Mouse (Mus musculus) kidney, embryonic 14.5 days (tissue): ENCODE measurements around the gene Cog3. TPM values are rescaled to one million over a fixed set of nuclear protein-coding genes. Genes with fewer than 3 reads are reported as not detected.

Experiments used
- ATAC-seq: fragments of 200-750 bp; cut with Nextera tagmentation; 2 replicates; pipeline ENCODE4 v1.8.0; 2017; ENCODE audit warnings: moderate number of reproducible peaks, mild to moderate bottlenecking, moderate TSS enrichment, moderate library complexity; ENCODE audit not compliant: low FRiP score, low TSS enrichment
- H3K27ac ChIP-seq: fragments of 300-500 bp; sonication (generic); 2 replicates; pipeline ENCODE4 v1.5.1; 2014; ENCODE audit warnings: low read depth, mild to moderate bottlenecking, low read length, moderate library complexity, mixed read lengths
- H3K27me3 ChIP-seq: fragments of 300-500 bp; sonication (generic); 2 replicates; pipeline ENCODE4 v1.6.1; 2014; ENCODE audit warnings: mild to moderate bottlenecking, low read length; ENCODE audit not compliant: control insufficient read depth, insufficient read depth
- H3K36me3 ChIP-seq: fragments of 300-500 bp; sonication (generic); 2 replicates; pipeline ENCODE4 v1.6.1; 2014; ENCODE audit warnings: low read length, mixed read lengths; ENCODE audit not compliant: control insufficient read depth, insufficient read depth
- H3K4me1 ChIP-seq: fragments of 300-500 bp; sonication (generic); 2 replicates; pipeline ENCODE4 v1.6.1; 2014; ENCODE audit warnings: low read length, mixed read lengths; ENCODE audit not compliant: control insufficient read depth, insufficient read depth
- H3K4me2 ChIP-seq: fragments of 300-500 bp; sonication (generic); replicated peaks from 2 replicates; pipeline ENCODE4 v1.6.1; 2014; ENCODE audit warnings: low read depth, mild to moderate bottlenecking, low read length
- H3K4me3 ChIP-seq: fragments of 300-500 bp; sonication (generic); 2 replicates; pipeline ENCODE4 v1.5.1; 2014; ENCODE audit warnings: mild to moderate bottlenecking, low read length
- H3K9ac ChIP-seq: fragments of 300-500 bp; sonication (generic); 2 replicates; pipeline ENCODE4 v1.6.1; 2014; ENCODE audit warnings: low read depth, mild to moderate bottlenecking, low read length, moderate library complexity
- H3K9me3 ChIP-seq: fragments of 300-500 bp; sonication (generic); 2 replicates; pipeline ENCODE4 v1.6.1; 2016; ENCODE audit warnings: low read length; ENCODE audit not compliant: control insufficient read depth
- WGBS: fragments of 180-500 bp; shearing (Covaris S2); extraction: QIAGEN DNeasy Blood & Tissue Kit; methylation state at CpG from one replicate; pipeline ENCODE4 v1.1.7; 2014; 5-methylcytosine and 5-hydroxymethylcytosine counted together
- polyA plus RNA-seq: library from polyadenylated mRNA; unstranded; fragments of >200 nt; fragmentation: Nextera tagmentation; extraction: Ambion mirVana; gene quantifications from 2 replicates; pipeline ENCODE4 v1.2.1, GENCODE M21; 2014

The Cog3 gene
- polyA plus RNA-seq, 1 experiment from 2014 or later: 24.9 TPM

DNA sequence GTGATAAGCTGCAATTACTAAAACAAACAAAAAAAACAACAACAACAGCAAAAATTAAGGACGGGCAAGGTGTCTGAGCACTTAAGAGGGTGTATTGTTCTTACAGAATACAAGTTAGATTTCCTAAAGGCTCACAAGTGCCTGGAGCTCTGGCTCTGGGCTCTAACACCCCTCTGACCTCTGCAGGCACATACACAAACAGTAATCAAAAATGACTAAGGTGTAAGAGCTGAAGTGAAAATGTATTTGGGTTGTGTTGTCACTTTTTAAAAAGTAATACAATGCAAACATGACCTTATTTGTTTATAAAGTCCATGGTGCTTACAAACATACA, 13.9 kb upstream of the Cog3 start:
- no peaks in the 10 kb centered on the region for H3K27me3 ChIP-seq
- no peak overlapping the region for H3K4me3 ChIP-seq
- H3K36me3 ChIP-seq: peaks cover 13% of the 10 kb centered on the region; the same call in 1 of the 2 replicates
- ATAC-seq: no peak; the same call in 1 of the 2 replicates
- H3K27ac ChIP-seq: no peak overlapping the region
- no peak overlapping the region for H3K4me2 ChIP-seq
- 11% methylated on average over 1 of the region's 1 CpGs for WGBS
- no peak overlapping the region for H3K9ac ChIP-seq
- H3K4me1 ChIP-seq: 0 out of 2 replicates have a peak, but pooled peaks cover 5% of the 10 kb centered on the region
- no peaks in the 10 kb centered on the region for H3K9me3 ChIP-seq

DNA sequence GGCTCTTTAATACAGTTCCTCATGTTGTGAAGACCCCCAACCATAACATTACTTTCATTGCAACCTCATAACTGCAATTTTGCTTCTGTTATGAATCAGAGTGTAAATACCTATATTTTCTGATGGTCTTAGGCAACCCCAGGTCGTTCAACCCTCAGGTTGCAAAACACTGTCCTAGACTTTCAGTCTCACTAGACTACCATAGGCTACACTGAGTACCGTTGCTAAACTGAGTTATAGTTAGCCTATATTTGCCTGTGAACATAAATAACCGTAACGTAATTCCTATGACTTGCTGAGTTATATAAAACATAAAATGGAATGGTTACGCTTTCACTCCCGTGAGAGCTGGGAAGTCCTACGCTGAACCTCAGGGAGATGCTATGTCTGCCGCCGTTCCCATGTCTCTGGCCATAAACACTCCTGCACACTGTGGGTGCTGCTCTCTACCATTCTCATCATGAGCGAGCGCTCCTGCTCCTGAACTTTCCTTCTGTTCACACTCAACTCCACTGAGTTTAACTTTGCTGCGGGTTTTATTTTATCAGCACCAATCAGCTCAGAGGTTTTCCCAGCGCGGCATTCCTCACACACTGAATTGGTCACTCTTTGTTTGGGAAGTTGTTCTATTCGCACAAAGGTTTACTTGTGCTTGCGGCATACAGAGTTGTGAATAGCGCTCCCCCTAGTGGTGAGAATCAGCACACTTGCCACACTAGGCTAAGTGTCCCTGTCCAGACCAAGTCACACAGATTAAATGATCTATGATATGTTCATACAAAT, 13.4 kb upstream of the Cog3 start:
- Histone ChIP-seq H3K27me3 (no peaks in the 10 kb centered on the region), H3K36me3 (peaks cover 13% of the 10 kb centered on the region; the same call in 1 of the 2 replicates), H3K9ac (peak overlapping the region; percentile 25; the same call in 1 of the 2 replicates), H3K27ac (no peak overlapping the region), H3K9me3 (no peaks in the 10 kb centered on the region), H3K4me3 (no peak overlapping the region), H3K4me2 (peak overlapping the region; percentile 22), H3K4me1 (0 out of 2 replicates have a peak, but pooled peaks cover 2% of the 10 kb centered on the region)
- WGBS: 51% methylated on average over 17 of the region's 17 CpGs
- peak; percentile 86 for ATAC-seq

DNA sequence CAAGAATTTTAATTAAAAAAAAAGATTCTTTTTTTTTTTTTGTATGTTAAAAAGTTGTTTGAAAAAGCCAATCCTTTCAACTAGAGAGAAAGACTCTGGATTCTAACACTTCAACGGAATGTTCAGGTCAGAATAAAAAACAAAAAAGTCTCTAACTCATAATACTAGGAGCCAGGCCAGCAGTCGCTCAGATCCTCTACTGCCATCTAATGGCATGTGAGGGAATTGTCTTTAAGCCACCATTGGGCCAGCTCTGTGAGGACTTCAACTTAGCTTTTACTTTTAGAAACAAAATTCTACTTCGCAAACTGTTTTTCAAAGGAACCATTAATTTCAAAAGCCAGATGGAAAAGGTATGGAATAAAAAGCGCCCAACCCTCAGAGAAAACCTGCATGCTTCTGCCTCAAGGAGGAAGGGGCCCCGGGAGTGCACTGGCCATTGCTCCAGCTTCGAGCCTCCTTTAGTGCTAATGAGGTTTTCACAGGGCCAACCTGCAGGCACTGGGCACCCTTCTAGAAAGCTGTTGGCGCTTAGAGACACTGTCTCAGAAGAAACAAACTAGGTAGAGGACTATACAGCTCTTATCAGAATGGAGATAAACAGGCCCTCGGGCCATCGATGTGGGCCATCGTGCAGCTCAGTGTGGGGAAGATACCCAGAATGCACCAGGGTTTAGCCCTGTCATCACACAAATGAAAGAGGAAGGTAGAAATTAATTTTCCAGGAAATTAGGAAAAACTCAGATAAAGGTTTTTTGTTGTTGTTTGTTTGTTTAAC, 6.9 kb upstream of the Cog3 start:
- no peak overlapping the region for H3K4me3 ChIP-seq
- no peaks in the 10 kb centered on the region for H3K27me3 ChIP-seq
- H3K36me3 ChIP-seq: peaks cover 3% of the 10 kb centered on the region; the same call in 1 of the 2 replicates
- peak; percentile 20; the same call in 1 of the 2 replicates for ATAC-seq
- 61% methylated on average over 10 of the region's 10 CpGs for WGBS
- H3K27ac ChIP-seq: no peak overlapping the region
- no peaks in the 10 kb centered on the region for H3K4me1 ChIP-seq
- H3K9me3 ChIP-seq: no peaks in the 10 kb centered on the region
- no peak overlapping the region for H3K4me2 ChIP-seq
- H3K9ac ChIP-seq: no peak overlapping the region

- no peak overlapping the region for H3K9ac ChIP-seq
- H3K4me2 ChIP-seq: no peak overlapping the region
- no peak overlapping the region for H3K27ac ChIP-seq
- peaks cover under 1% of the 10 kb centered on the region; the same call in 1 of the 2 replicates for H3K4me1 ChIP-seq
- no peaks in the 10 kb centered on the region for H3K27me3 ChIP-seq
- WGBS: 76% methylated on average over 7 of the region's 7 CpGs
- H3K4me3 ChIP-seq: no peak overlapping the region
- no peaks in the 10 kb centered on the region for H3K9me3 ChIP-seq
- ATAC-seq: no peak
- no peaks in the 10 kb centered on the region for H3K36me3 ChIP-seq
These were observed 4.1 kb upstream of the Cog3 start for GRCm38 (mm10) chr14:75758401-75758800.

DNA sequence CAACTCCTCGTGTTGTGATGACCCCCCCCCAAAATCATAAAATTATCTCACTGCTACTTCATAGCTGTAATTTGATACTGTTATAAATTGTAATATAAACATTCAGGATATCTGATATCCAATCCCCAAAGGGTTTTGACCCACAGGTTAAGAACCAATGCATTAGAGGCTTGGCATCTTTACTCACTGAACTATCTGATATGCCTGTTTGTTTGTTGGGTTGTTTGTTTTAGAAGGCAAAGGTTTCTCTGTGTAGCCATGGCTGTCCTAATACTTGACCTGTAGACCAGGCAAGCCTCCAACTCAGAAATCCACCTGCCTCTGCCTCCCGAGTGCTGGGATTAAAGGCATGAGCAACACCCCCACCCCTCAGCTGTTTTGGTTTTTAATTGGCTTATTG, 3.5 kb upstream of the Cog3 start:
- Histone ChIP-seq H3K9me3 (no peaks in the 10 kb centered on the region), H3K4me2 (no peak overlapping the region), H3K27ac (no peak overlapping the region), H3K27me3 (no peaks in the 10 kb centered on the region), H3K9ac (no peak overlapping the region), H3K4me1 (peaks cover 6% of the 10 kb centered on the region), H3K4me3 (no peak overlapping the region), H3K36me3 (no peaks in the 10 kb centered on the region)
- 67% methylated on average over 2 of the region's 2 CpGs for WGBS
- no peak for ATAC-seq

DNA sequence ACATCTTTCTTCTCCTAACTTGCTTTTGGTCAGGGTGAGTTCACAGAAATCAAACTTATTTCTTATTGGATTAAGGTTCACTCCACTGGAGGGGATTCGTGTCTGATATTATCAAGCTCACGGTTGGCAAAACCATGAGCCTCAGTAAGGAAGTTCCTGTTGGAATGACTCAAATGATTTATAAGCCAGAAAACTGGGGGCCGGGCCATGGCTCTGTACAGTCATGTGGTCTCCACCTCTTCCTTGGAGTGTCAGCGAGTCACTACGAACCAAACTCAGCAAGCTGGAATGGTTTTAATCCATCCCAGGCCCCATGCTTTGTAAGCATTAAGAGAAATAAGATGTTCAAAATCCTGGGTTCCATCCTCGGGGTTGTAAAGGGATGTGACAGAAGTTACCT, 2.7 kb upstream of the Cog3 start:
- Histone ChIP-seq H3K9ac (no peak overlapping the region), H3K9me3 (no peaks in the 10 kb centered on the region), H3K4me3 (no peak overlapping the region), H3K27me3 (no peaks in the 10 kb centered on the region), H3K36me3 (no peaks in the 10 kb centered on the region), H3K4me1 (peaks cover 14% of the 10 kb centered on the region), H3K27ac (no peak overlapping the region), H3K4me2 (no peak overlapping the region)
- ATAC-seq: no peak
- WGBS: 83% methylated on average over 6 of the region's 6 CpGs

DNA sequence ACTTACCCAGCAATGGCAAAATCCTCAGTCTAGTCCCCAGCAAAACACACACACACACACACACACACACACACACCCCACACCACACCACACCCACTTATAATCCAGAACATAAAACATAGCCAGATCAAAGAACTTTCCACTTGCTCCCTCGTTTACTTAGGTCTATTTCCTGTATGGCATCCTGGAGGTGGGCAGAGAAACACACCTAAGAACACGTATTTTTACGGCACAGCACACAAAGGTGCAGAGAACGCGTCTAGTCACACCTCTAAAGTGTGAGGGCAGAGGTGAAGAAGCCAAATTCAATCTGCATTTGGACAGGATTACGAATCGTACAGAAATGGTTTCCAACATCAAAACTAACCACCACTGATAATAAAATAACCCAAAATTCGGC, 1.1 kb downstream of the Cog3 start:
- peak overlapping the region; percentile 95; the same call in 1 of the 2 replicates for H3K9ac ChIP-seq

DNA sequence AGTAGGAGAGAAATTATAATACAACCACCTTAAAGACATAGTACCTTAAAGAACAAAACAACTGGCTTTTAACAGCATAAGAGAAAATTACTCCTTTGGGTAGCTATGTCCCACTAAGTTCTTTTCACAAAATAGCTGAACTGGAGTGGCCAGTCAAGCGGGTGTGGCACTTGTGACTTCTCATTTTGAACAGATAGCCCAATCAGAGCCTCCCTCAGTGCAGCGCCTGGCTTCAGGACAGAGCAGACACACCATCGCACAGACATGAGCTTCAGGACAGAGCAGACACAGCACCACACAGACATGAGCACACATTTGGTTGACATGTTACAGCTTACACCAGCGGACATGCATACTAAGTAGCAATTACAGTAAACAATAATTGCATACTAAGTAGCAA, 3.3 kb downstream of the Cog3 start:
- Histone ChIP-seq H3K4me2 (no peak overlapping the region), H3K4me1 (peaks cover 14% of the 10 kb centered on the region), H3K9me3 (no peaks in the 10 kb centered on the region), H3K4me3 (no peak overlapping the region), H3K27me3 (no peaks in the 10 kb centered on the region), H3K9ac (no peak overlapping the region), H3K36me3 (peaks cover 5% of the 10 kb centered on the region), H3K27ac (no peak overlapping the region)
- WGBS: 86% methylated on average over 4 of the region's 4 CpGs
- no peak for ATAC-seq

More for the DNA sequence above, 1.1 kb downstream of the Cog3 start:
- no peaks in the 10 kb centered on the region for H3K9me3 ChIP-seq
- 34% methylated on average over 8 of the region's 8 CpGs for WGBS
- ATAC-seq: no peak
- H3K4me1 ChIP-seq: peaks cover 14% of the 10 kb centered on the region
- H3K27me3 ChIP-seq: no peaks in the 10 kb centered on the region
- no peaks in the 10 kb centered on the region for H3K36me3 ChIP-seq
- no peak overlapping the region for H3K27ac ChIP-seq
- H3K4me2 ChIP-seq: peak overlapping the region; percentile 70
- peak overlapping the region; percentile 98 for H3K4me3 ChIP-seq

DNA sequence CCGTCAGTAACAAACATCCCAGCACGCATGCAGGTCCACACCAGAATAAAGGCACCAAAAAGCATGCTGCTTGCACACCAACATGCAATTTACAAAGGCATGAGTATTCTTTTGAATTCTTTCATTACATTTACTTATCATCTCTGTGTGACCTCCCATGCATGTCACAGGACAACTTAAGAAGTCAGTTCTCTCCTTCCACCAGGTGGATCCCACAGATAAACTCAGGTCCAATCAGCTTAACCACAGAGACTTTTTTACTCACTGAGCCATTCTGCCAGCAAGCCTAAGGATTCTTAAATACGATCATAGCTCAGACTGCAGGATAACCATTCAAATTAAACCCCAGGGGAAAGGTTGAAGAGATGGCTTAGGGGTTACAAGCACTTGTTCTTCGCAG, 5.2 kb downstream of the Cog3 start:
- Histone ChIP-seq H3K27me3 (no peaks in the 10 kb centered on the region), H3K36me3 (peaks cover 15% of the 10 kb centered on the region), H3K27ac (no peak overlapping the region), H3K4me3 (no peak overlapping the region), H3K4me2 (no peak overlapping the region), H3K9me3 (no peaks in the 10 kb centered on the region), H3K9ac (no peak overlapping the region), H3K4me1 (peaks cover 14% of the 10 kb centered on the region)
- WGBS: 90% methylated on average over 4 of the region's 4 CpGs
- no peak for ATAC-seq
